Mouse (Mus musculus): ENCODE measurements around the gene Prmt8.

Prmt8 gene

GRCm38 (mm10) chr6:127739921-127740320, 29.4 kb downstream of the Prmt8 start:
- no peak for DNase-seq (ENCODE audit: extremely low read depth, low read depth)

- DNase-seq (ENCODE audit: extremely low read depth, low read depth), result no peak
These were observed 33.9 kb downstream of the Prmt8 start for GRCm38 (mm10) chr6:127735130-127735981.

- no peak for DNase-seq (ENCODE audit: extremely low read depth, low read depth)
These were observed 46.1 kb downstream of the Prmt8 start for GRCm38 (mm10) chr6:127723126-127723525.

- no peak for DNase-seq (ENCODE audit: extremely low read depth, low read depth)
These were observed 49.4 kb downstream of the Prmt8 start for GRCm38 (mm10) chr6:127719875-127720274.

- DNase-seq (ENCODE audit: extremely low read depth, low read depth), result no peak
These were observed 51.8 kb downstream of the Prmt8 start for GRCm38 (mm10) chr6:127717239-127718137.

- no peak for DNase-seq (ENCODE audit: extremely low read depth, low read depth)
These were observed 53.8 kb downstream of the Prmt8 start for GRCm38 (mm10) chr6:127715428-127715827.

GRCm38 (mm10) chr6:127714906-127715305, 54.4 kb downstream of the Prmt8 start:
- no peak for DNase-seq (ENCODE audit: extremely low read depth, low read depth)

- no peak for DNase-seq (ENCODE audit: extremely low read depth, low read depth)
These were observed 61.0 kb downstream of the Prmt8 start for GRCm38 (mm10) chr6:127708218-127708628.

- DNase-seq (ENCODE audit: extremely low read depth, low read depth), result no peak
These were observed 68.1 kb downstream of the Prmt8 start for GRCm38 (mm10) chr6:127701036-127701783.

GRCm38 (mm10) chr6:127693681-127694080, 75.6 kb downstream of the Prmt8 start:
- no peak for DNase-seq (ENCODE audit: extremely low read depth, low read depth)

GRCm38 (mm10) chr6:127692298-127692697, 77.0 kb downstream of the Prmt8 start:
- no peak for DNase-seq (ENCODE audit: extremely low read depth, low read depth)

- DNase-seq (ENCODE audit: extremely low read depth, low read depth), result no peak
These were observed 82.0 kb downstream of the Prmt8 start for GRCm38 (mm10) chr6:127687181-127687860.

- no peak for DNase-seq (ENCODE audit: extremely low read depth, low read depth)
These were observed 84.3 kb downstream of the Prmt8 start for GRCm38 (mm10) chr6:127684981-127685380.

- no peak for DNase-seq (ENCODE audit: extremely low read depth, low read depth)
These were observed 85.7 kb downstream of the Prmt8 start for GRCm38 (mm10) chr6:127683561-127683960.

GRCm38 (mm10) chr6:127680784-127681183, 88.5 kb downstream of the Prmt8 start:
- no peak for DNase-seq (ENCODE audit: extremely low read depth, low read depth)

GRCm38 (mm10) chr6:127678998-127679397, 90.3 kb downstream of the Prmt8 start:
- no peak for DNase-seq (ENCODE audit: extremely low read depth, low read depth)

GRCm38 (mm10) chr6:127678320-127678719, 91.0 kb downstream of the Prmt8 start:
- no peak for DNase-seq (ENCODE audit: extremely low read depth, low read depth)

GRCm38 (mm10) chr6:127676866-127677265, 92.4 kb downstream of the Prmt8 start:
- no peak for DNase-seq (ENCODE audit: extremely low read depth, low read depth)

GRCm38 (mm10) chr6:127672071-127672470, 97.2 kb downstream of the Prmt8 start:
- DNase-seq (ENCODE audit: extremely low read depth, low read depth), result no peak

GRCm38 (mm10) chr6:127670031-127670430, 99.2 kb downstream of the Prmt8 start:
- DNase-seq (ENCODE audit: extremely low read depth, low read depth), result no peak

GRCm38 (mm10) chr6:127669313-127669712, 100.0 kb downstream of the Prmt8 start:
- no peak for DNase-seq (ENCODE audit: extremely low read depth, low read depth)

All from MEL-GATA-1-ER (cell line).